Mouse (Mus musculus) kidney, embryonic 14.5 days (tissue): ENCODE data around the gene Psmb2. TPM values are rescaled to one million over a fixed set of nuclear protein-coding genes. Genes with fewer than 3 reads are reported as not detected.

ENCODE experiments used
- ATAC-seq: fragments of 200-750 bp; cut with Nextera tagmentation; 2 replicates; pipeline ENCODE4 v1.8.0; 2017; ENCODE audit warnings: moderate number of reproducible peaks, mild to moderate bottlenecking, moderate TSS enrichment, moderate library complexity; ENCODE audit not compliant: low FRiP score, low TSS enrichment
- H3K27ac ChIP-seq: fragments of 300-500 bp; sonication (generic); 2 replicates; pipeline ENCODE4 v1.5.1; 2014; ENCODE audit warnings: low read depth, mild to moderate bottlenecking, low read length, moderate library complexity, mixed read lengths
- H3K27me3 ChIP-seq: fragments of 300-500 bp; sonication (generic); 2 replicates; pipeline ENCODE4 v1.6.1; 2014; ENCODE audit warnings: mild to moderate bottlenecking, low read length; ENCODE audit not compliant: control insufficient read depth, insufficient read depth
- H3K36me3 ChIP-seq: fragments of 300-500 bp; sonication (generic); 2 replicates; pipeline ENCODE4 v1.6.1; 2014; ENCODE audit warnings: low read length, mixed read lengths; ENCODE audit not compliant: control insufficient read depth, insufficient read depth
- H3K4me1 ChIP-seq: fragments of 300-500 bp; sonication (generic); 2 replicates; pipeline ENCODE4 v1.6.1; 2014; ENCODE audit warnings: low read length, mixed read lengths; ENCODE audit not compliant: control insufficient read depth, insufficient read depth
- H3K4me2 ChIP-seq: fragments of 300-500 bp; sonication (generic); replicated peaks from 2 replicates; pipeline ENCODE4 v1.6.1; 2014; ENCODE audit warnings: low read depth, mild to moderate bottlenecking, low read length
- H3K4me3 ChIP-seq: fragments of 300-500 bp; sonication (generic); 2 replicates; pipeline ENCODE4 v1.5.1; 2014; ENCODE audit warnings: mild to moderate bottlenecking, low read length
- H3K9ac ChIP-seq: fragments of 300-500 bp; sonication (generic); 2 replicates; pipeline ENCODE4 v1.6.1; 2014; ENCODE audit warnings: low read depth, mild to moderate bottlenecking, low read length, moderate library complexity
- H3K9me3 ChIP-seq: fragments of 300-500 bp; sonication (generic); 2 replicates; pipeline ENCODE4 v1.6.1; 2016; ENCODE audit warnings: low read length; ENCODE audit not compliant: control insufficient read depth
- WGBS: fragments of 180-500 bp; shearing (Covaris S2); extraction: QIAGEN DNeasy Blood & Tissue Kit; methylation state at CpG from one replicate; pipeline ENCODE4 v1.1.7; 2014; 5-methylcytosine and 5-hydroxymethylcytosine counted together
- polyA plus RNA-seq: library from polyadenylated mRNA; unstranded; fragments of >200 nt; fragmentation: Nextera tagmentation; extraction: Ambion mirVana; gene quantifications from 2 replicates; pipeline ENCODE4 v1.2.1, GENCODE M21; 2014

The Psmb2 gene
- polyA plus RNA-seq, 1 experiment from 2014 or later: 510 TPM

DNA sequence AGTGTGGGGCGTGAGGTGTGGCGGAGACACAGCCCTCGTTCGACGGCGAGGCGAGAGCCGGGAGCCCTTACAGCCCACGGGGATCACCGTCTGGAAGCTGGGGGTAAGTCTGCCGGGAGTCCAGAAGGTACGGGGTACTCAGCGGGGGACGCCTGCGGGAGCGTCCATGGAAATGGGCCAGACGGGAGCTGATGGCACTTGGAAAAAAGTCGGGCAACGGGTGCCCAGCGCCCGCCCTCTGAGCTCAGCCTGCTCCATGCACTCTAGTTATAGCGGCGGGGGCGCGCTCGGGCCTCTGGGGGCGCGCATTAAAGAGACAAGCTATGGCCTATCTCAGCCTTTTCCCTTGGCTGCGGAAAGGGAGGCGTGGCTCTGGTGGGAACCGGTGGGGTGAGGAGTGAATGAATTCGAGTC is 58.6 kb downstream of the Psmb2 start, which contains the start of gene Tfap2e:
Tfap2e (minus strand) TSS at position 240 of the 414 bp plus-strand sequence.
- H3K9ac ChIP-seq: peak within 1 kb of the TSS; percentile 23
- 2% methylated on average over 32 of the region's 32 CpGs for WGBS

DNA sequence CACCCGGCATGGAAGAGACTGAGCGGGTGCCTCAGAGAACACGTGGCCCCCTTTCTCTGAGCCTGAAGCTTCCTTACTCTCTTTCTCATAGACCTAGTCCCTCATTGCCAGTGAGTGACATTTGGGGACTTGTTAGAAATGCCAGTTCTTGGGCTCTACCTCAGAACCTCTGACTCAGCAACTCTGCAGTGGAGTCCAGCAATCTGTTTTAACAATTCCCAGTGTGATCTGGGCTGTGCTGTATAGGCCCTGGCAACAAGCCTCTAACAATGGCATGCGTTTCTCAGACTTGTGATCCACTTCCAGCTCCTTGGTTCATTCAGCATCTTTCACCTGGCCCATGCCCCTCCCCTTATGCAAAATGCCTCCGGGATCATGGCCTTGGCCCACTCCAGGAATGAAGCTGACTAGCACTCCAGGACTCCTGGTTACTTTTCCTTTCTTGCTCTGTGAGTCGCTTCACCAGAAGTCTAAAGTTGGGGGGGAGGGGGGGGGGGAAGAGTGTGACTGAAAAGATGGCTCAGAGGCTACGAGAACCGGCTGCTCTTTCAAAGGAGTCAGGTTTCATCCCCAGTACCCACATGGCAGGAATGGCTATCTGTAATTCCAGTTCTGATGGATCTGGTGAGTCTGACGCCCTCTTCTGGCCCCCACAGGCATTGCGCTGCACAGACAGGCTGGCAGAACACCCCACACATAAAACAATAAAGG is 62.7 kb downstream of the Psmb2 start:
- 21% methylated on average over 10 of the region's 10 CpGs for WGBS
- H3K27me3 ChIP-seq: peaks cover 47% of the 10 kb centered on the region

More for the DNA sequence above, 58.6 kb downstream of the Psmb2 start, which contains the start of gene Tfap2e:
- no peaks in the 10 kb centered on the region for H3K36me3 ChIP-seq
- H3K4me2 ChIP-seq: peak within 1 kb of the TSS; percentile 10
- ATAC-seq: peak; percentile 68
- no peaks in the 10 kb centered on the region; the same call in 1 of the 2 replicates for H3K4me1 ChIP-seq
- H3K27me3 ChIP-seq: peaks cover 83% of the 10 kb centered on the region
- no peaks in the 10 kb centered on the region for H3K9me3 ChIP-seq
- H3K27ac ChIP-seq: no peak within 1 kb of the TSS
- H3K4me3 ChIP-seq: peak within 1 kb of the TSS; percentile 30

DNA sequence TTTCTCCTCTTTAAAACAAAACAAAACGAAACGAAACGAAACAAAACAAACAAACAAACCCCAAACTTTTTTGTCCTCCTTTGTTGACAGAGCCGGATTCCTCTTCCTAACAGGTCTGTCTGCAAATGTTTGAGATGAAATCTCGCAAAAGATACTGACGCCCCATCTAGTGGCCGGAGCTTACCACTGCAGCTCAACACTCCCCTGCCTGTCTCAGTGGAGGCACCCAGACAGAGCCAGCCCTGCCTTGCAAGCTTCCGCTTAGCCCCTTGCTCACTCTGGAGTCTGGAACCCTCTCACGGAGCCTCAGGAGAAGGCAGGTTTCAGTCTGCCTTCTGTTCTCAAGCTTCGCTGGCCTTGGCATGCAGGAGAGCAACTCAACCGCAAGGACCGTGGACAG is 64.0 kb downstream of the Psmb2 start:
- H3K36me3 ChIP-seq: peaks cover 25% of the 10 kb centered on the region
- peak; percentile 78; the same call in 1 of the 2 replicates for ATAC-seq
- no peaks in the 10 kb centered on the region for H3K4me1 ChIP-seq
- 5% methylated on average over 12 of the region's 12 CpGs for WGBS
- H3K27ac ChIP-seq: no peak overlapping the region
- peaks cover 34% of the 10 kb centered on the region for H3K27me3 ChIP-seq
- H3K9me3 ChIP-seq: no peaks in the 10 kb centered on the region
- H3K4me2 ChIP-seq: no peak overlapping the region
- H3K4me3 ChIP-seq: no peak overlapping the region
- 0 out of 2 replicates have a peak overlapping the region, but pooled peaks have one; percentile 28 for H3K9ac ChIP-seq

More for the DNA sequence above, 62.7 kb downstream of the Psmb2 start:
- Histone ChIP-seq H3K4me2 (no peak overlapping the region), H3K9me3 (no peaks in the 10 kb centered on the region), H3K4me1 (no peaks in the 10 kb centered on the region), H3K9ac (no peak overlapping the region), H3K27ac (no peak overlapping the region), H3K4me3 (no peak overlapping the region), H3K36me3 (peaks cover 12% of the 10 kb centered on the region)
- ATAC-seq: no peak

DNA sequence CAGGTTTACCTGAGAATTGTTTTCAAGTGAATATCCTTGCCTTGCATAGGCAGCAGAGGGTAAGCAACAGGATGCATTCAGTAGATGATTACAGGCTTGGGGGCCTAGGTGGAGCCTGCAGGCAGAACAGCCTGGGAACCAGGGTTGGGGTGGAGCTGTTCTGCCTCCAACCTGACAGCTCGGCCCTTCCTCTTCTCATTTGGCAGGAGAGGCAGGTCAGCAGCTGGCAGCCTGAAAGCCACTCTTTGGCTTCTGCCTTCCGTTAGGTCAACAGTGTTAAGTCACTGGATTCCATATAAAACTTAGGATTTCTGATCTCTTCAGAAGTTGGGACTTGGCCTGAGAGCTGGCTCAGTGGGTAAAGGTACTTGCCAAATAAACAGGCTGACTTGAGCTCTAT is 65.5 kb downstream of the Psmb2 start:
- no peak for ATAC-seq
- Histone ChIP-seq H3K27me3 (peaks cover 19% of the 10 kb centered on the region), H3K4me3 (no peak overlapping the region), H3K9me3 (no peaks in the 10 kb centered on the region), H3K36me3 (peaks cover 37% of the 10 kb centered on the region), H3K4me1 (no peaks in the 10 kb centered on the region), H3K27ac (no peak overlapping the region), H3K9ac (no peak overlapping the region), H3K4me2 (no peak overlapping the region)
- WGBS: 47% methylated on average over 2 of the region's 2 CpGs

DNA sequence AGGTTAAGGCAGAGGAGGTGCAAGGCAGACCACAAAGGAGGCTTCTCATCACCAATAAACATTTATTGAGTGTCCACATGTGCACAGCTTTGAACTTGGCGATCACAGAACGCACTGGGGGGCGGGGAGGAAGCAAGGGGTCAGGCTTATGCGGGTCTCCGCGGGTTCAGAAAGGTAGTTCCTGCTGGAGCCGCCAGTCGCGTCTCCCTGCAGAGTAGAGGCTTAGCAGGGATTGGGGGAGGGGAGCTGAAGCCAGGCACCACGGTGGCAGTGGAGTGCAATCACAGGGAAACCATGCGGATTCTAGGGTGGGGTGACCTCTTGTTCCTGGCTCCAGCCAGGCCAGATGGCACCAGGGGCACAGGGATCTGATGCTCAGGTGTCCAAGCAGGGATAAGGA is 66.3 kb downstream of the Psmb2 start:
- WGBS: 16% methylated on average over 11 of the region's 11 CpGs
- peaks cover 44% of the 10 kb centered on the region for H3K36me3 ChIP-seq
- ATAC-seq: no peak
- peaks cover 13% of the 10 kb centered on the region; the same call in 1 of the 2 replicates for H3K27me3 ChIP-seq
- H3K4me3 ChIP-seq: no peak overlapping the region
- no peak overlapping the region for H3K4me2 ChIP-seq
- no peak overlapping the region for H3K27ac ChIP-seq
- no peak overlapping the region for H3K9ac ChIP-seq
- no peaks in the 10 kb centered on the region for H3K9me3 ChIP-seq
- H3K4me1 ChIP-seq: no peaks in the 10 kb centered on the region

DNA sequence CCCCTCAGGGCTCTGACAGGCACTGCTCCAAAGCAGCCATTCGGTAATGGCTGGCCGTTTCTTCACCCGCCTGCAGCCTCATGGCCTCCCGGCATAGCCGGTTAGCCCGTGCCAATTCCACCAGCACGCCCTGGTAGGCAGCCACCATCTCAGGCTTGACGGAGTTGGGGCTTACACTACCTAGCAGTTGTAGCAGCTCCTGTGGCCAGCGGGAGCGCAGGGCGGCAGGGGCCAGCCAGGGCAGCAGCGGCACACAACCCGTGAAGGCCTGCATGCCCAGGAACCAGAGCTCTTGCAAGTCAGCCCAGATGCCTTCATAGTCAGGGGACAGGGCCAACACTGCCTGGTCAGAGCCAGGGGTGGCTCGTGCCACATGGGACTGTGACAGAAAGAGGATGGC is 67.4 kb downstream of the Psmb2 start:
- ATAC-seq: no peak
- Histone ChIP-seq H3K4me2 (no peak overlapping the region), H3K36me3 (peaks cover 54% of the 10 kb centered on the region), H3K4me3 (no peak overlapping the region), H3K9me3 (no peaks in the 10 kb centered on the region), H3K9ac (no peak overlapping the region), H3K27me3 (0 out of 2 replicates have a peak, but pooled peaks cover 5% of the 10 kb centered on the region), H3K27ac (no peak overlapping the region), H3K4me1 (no peaks in the 10 kb centered on the region)
- 89% methylated on average over 14 of the region's 14 CpGs for WGBS

DNA sequence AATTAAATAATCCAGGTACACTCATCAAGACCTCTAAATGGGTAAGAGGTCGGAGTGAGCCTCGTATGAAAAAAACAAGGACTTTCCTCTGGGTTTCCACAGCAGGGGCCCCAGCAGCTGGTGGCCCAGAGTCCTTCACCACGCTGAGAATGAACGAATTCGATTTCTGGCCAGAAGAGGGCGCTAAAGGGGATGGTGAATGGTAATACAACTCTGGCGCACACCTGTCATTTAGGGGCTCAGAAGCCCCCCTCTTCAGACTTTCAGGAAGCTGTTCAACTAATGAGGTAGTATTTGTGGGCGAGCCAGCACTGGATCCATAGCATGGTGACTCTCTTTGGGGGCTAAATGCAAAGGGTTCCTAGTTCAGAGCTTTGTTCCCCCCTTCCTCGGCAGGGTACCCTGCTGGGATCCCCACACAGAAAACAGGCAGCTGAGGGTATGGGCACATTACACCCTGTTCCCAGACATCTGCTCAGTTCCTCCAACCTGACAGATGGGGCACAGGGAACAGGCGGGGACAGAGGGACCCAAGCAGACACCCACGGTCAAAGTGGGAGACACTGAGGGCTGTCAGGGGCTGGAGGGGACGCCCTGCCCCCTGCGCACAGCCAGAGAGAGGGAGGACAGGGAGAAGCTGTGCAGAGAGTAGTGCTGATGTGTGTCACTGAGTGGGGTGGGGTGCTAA is 68.2 kb downstream of the Psmb2 start:
- H3K27ac ChIP-seq: no peak overlapping the region
- 0 out of 2 replicates have a peak, but pooled peaks cover 5% of the 10 kb centered on the region for H3K27me3 ChIP-seq
- no peaks in the 10 kb centered on the region for H3K9me3 ChIP-seq
- ATAC-seq: no peak
- no peak overlapping the region for H3K4me3 ChIP-seq
- H3K4me2 ChIP-seq: no peak overlapping the region
- no peaks in the 10 kb centered on the region for H3K4me1 ChIP-seq
- peaks cover 60% of the 10 kb centered on the region for H3K36me3 ChIP-seq
- 44% methylated on average over 13 of the region's 13 CpGs for WGBS
- no peak overlapping the region for H3K9ac ChIP-seq

DNA sequence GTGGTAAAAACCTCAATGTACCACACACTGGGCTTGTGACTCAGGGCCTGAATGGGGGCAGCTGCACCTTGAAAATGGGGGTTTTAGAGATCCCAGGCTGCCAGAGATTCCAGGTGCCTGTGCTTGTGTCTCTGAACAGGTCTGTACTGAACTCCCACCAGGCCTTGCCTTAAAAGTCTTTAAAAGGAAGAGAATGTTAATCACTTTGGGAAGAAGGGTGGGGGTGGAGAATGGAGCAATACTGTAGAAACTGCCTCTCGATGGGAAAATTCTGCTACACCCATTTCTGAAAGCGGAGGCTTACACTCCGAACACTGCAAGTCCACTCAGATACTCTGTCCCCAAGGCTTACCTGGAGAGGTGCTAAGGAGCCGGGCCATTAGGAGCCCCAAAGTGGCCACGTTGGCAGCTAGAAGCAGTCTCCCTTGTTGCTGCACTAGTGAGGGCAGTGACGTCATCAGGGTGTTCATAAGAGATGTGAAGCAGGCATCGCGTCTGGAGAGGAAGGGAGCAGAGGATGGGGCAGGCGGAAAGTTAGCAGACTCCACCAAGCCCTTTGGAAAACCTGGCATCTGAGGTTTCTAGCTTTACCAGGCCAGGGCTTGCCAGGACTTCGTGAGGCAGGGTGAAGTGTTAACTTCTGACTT is 68.9 kb downstream of the Psmb2 start:
- no peak overlapping the region for H3K4me2 ChIP-seq
- no peaks in the 10 kb centered on the region for H3K4me1 ChIP-seq
- H3K27ac ChIP-seq: no peak overlapping the region
- no peak overlapping the region for H3K4me3 ChIP-seq
- no peak for ATAC-seq
- WGBS: 84% methylated on average over 10 of the region's 10 CpGs
- peaks cover 60% of the 10 kb centered on the region for H3K36me3 ChIP-seq
- H3K27me3 ChIP-seq: 0 out of 2 replicates have a peak, but pooled peaks cover 5% of the 10 kb centered on the region
- H3K9me3 ChIP-seq: no peaks in the 10 kb centered on the region
- H3K9ac ChIP-seq: no peak overlapping the region
